Mouse (Mus musculus) megakaryocyte-erythroid progenitor cell, adult 5 weeks (primary cell): ENCODE measurements around the gene Slitrk6. TPM values are rescaled to one million over a fixed set of nuclear protein-coding genes. Genes with fewer than 3 reads are reported as not detected.

Experiments used
- polyA plus RNA-seq: library from polyadenylated mRNA; stranded (reverse); fragments of >175 nt; gene quantifications from 2 replicates; pipeline ENCODE4 v1.2.3, GENCODE M21; 2012

The Slitrk6 gene
- not detected in 2 replicates for polyA plus RNA-seq

GRCm38 (mm10) chr14:110754484-110755307 lies at the start of gene Slitrk6:
Gene Slitrk6, minus strand, starts transcription at chr14:110755149.

